Mouse (Mus musculus) megakaryocyte-erythroid progenitor cell, adult 5-6 weeks (primary cell): ENCODE results near the gene Ptges2. TPM values are rescaled to one million over a fixed set of nuclear protein-coding genes. Genes with fewer than 3 reads are reported as not detected.

Experiments
- ATAC-seq: replicated peaks from 2 replicates; pipeline ENCODE4 v1.8.0; 2016; ENCODE audit warnings: mild to moderate bottlenecking, inconsistent platforms; ENCODE audit not compliant: severe bottlenecking, poor library complexity, low FRiP score, low TSS enrichment
- total RNA-seq, 2 experiments: library from RNA; stranded (forward) in 1 of 2; stranded (reverse) in 1 of 2; fragments of 200-1000, 215-1000 nt in 1 of 2; fragments of >200 nt in 1 of 2; fragmentation: Nextera tagmentation in 1 of 2; gene quantifications; 2 replicates each; pipeline ENCODE4 v1.2.3; 2014 to 2017

Gene Ptges2
- total RNA-seq, 2 experiments from 2014 or later = 10.3 to 18.4 TPM

DNA sequence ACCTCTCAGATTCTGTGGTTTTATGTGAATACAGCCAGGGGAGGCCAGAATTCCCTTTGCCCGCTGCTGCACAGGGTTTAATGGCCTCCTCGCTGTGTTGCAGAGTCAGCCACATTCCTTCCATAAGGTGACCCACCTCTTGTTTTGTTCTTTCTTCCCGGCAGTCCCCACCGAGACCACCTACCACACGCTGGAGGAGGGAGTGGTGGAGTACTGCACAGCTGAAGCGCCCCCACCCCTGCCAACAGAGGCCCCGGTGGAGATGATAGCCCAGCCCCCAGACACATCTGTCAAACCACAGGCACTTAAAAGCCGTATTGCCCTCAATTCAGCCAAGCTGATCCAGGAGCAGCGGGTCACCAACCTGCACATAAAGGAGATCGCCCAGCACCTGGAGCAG is 58.9 kb downstream of the Ptges2 start:
- ATAC-seq = no peak

DNA sequence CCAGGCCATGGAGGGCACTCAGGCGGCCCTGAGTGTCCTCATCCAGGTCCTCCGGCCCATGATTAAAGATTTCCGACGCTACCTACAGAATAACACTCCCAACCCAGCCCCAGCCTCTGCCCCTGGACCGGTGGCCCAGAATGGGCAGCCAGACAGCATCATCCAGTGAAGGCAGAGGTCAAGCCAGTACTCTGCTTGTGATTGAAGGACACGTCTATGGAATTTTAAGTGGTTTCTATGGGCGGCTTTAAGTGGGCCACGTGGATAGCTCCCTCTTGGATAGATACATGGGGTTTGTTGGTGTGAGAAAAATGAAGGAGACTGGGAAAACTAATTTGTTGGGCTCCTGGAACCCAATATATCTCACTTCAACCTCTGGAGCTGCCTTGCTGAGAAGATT is 59.4 kb downstream of the Ptges2 start:
- ATAC-seq = no peak

Other genes starting within 250 kb of the Ptges2 start
- 58.3 and 63.5 TPM in 2 replicates for gene Prrc2b, start 244.8 kb upstream of the Ptges2 start, total RNA-seq (2014; fragmentation: Nextera tagmentation)
- 13.9 and 20.1 TPM in 2 replicates for gene Prrc2b, start 244.8 kb upstream of the Ptges2 start, total RNA-seq (2017)
- 57.6 and 57.7 TPM in 2 replicates for gene Pomt1, start 159.3 kb upstream of the Ptges2 start, total RNA-seq (2014; fragmentation: Nextera tagmentation)
- 27.4 and 29.8 TPM in 2 replicates for gene Pomt1, start 159.3 kb upstream of the Ptges2 start, total RNA-seq (2017)
- gene Uck1, start 135.7 kb upstream of the Ptges2 start, total RNA-seq (2014; fragmentation: Nextera tagmentation) = 47.2 and 72.7 TPM in 2 replicates
- gene Uck1, start 135.7 kb upstream of the Ptges2 start, total RNA-seq (2017) = 21.5 and 21.9 TPM in 2 replicates
- 34.8 and 39.0 TPM in 2 replicates for gene Golga2, start 108.5 kb upstream of the Ptges2 start, total RNA-seq (2014; fragmentation: Nextera tagmentation)
- gene Golga2, start 108.5 kb upstream of the Ptges2 start, total RNA-seq (2017) = 41.6 and 44.5 TPM in 2 replicates
- gene Swi5, start 107.8 kb upstream of the Ptges2 start, total RNA-seq (2014; fragmentation: Nextera tagmentation) = 309 and 320 TPM in 2 replicates
- gene Swi5, start 107.8 kb upstream of the Ptges2 start, total RNA-seq (2017) = 438 and 550 TPM in 2 replicates
- 140 and 155 TPM in 2 replicates for gene Ciz1, start 43.6 kb upstream of the Ptges2 start, total RNA-seq (2014; fragmentation: Nextera tagmentation)
- gene Ciz1, start 43.6 kb upstream of the Ptges2 start, total RNA-seq (2017) = 41.0 and 87.4 TPM in 2 replicates
- not detected in 2 replicates for gene Dnm1, start 42.6 kb upstream of the Ptges2 start, total RNA-seq (2014; fragmentation: Nextera tagmentation)
- not detected in 2 replicates for gene Dnm1, start 42.6 kb upstream of the Ptges2 start, total RNA-seq (2017)
- 24.6 and 41.0 TPM in 2 replicates for gene 1110008P14Rik, start 14.0 kb upstream of the Ptges2 start, total RNA-seq (2014; fragmentation: Nextera tagmentation)
- 15.8 and 18.7 TPM in 2 replicates for gene 1110008P14Rik, start 14.0 kb upstream of the Ptges2 start, total RNA-seq (2017)
- 98.8 TPM in 1 of 2 replicates, not detected in the other for gene Lcn2, start 7.6 kb upstream of the Ptges2 start, total RNA-seq (2014; fragmentation: Nextera tagmentation)
- 4.9 and 19.5 TPM in 2 replicates for gene Lcn2, start 7.6 kb upstream of the Ptges2 start, total RNA-seq (2017)
- 3.6 and 4.1 TPM in 2 replicates for gene Naif1, start 54.6 kb downstream of the Ptges2 start, total RNA-seq (2014; fragmentation: Nextera tagmentation)
- 2.7 and 3.0 TPM in 2 replicates for gene Naif1, start 54.6 kb downstream of the Ptges2 start, total RNA-seq (2017)
- gene Slc25a25, start 55.5 kb downstream of the Ptges2 start, total RNA-seq (2014; fragmentation: Nextera tagmentation) = 9.5 and 12.2 TPM in 2 replicates
- 4.0 and 34.6 TPM in 2 replicates for gene Slc25a25, start 55.5 kb downstream of the Ptges2 start, total RNA-seq (2017)
- gene Fam102a, start 139.4 kb downstream of the Ptges2 start, total RNA-seq (2014; fragmentation: Nextera tagmentation) = 1.5 and 2.9 TPM in 2 replicates
- gene Fam102a, start 139.4 kb downstream of the Ptges2 start, total RNA-seq (2017) = 0.34 and 2.3 TPM in 2 replicates
- 94.2 and 108 TPM in 2 replicates for gene Dpm2, start 175.0 kb downstream of the Ptges2 start, total RNA-seq (2014; fragmentation: Nextera tagmentation)
- gene Dpm2, start 175.0 kb downstream of the Ptges2 start, total RNA-seq (2017) = 33.0 and 38.5 TPM in 2 replicates
- gene Pip5kl1, start 178.9 kb downstream of the Ptges2 start, total RNA-seq (2014; fragmentation: Nextera tagmentation) = not detected in 2 replicates
- gene Pip5kl1, start 178.9 kb downstream of the Ptges2 start, total RNA-seq (2017) = 0.23 TPM in 1 of 2 replicates, not detected in the other
- not detected in 2 replicates for gene 9430097D07Rik, start 179.8 kb downstream of the Ptges2 start, total RNA-seq (2014; fragmentation: Nextera tagmentation)
- gene 9430097D07Rik, start 179.8 kb downstream of the Ptges2 start, total RNA-seq (2017) = 0.75 TPM in 1 of 2 replicates, not detected in the other
- 21.5 and 29.8 TPM in 2 replicates for gene St6galnac4, start 191.2 kb downstream of the Ptges2 start, total RNA-seq (2014; fragmentation: Nextera tagmentation)
- gene St6galnac4, start 191.2 kb downstream of the Ptges2 start, total RNA-seq (2017) = 22.3 and 22.7 TPM in 2 replicates
- gene St6galnac6, start 203.8 kb downstream of the Ptges2 start, total RNA-seq (2014; fragmentation: Nextera tagmentation) = 13.8 and 19.1 TPM in 2 replicates
- 6.5 and 12.9 TPM in 2 replicates for gene St6galnac6, start 203.8 kb downstream of the Ptges2 start, total RNA-seq (2017)
- 1.7 and 2.4 TPM in 2 replicates for gene Ak1, start 225.9 kb downstream of the Ptges2 start, total RNA-seq (2014; fragmentation: Nextera tagmentation)
- 1.2 and 8.0 TPM in 2 replicates for gene Ak1, start 225.9 kb downstream of the Ptges2 start, total RNA-seq (2017)